21 mouse cellular contexts compared by ENCODE assay signal in genomic region chr12:85290633-85291032, GRCm38 (mm10). TPM values are rescaled to one million over a fixed set of nuclear protein-coding genes. Genes with fewer than 3 reads are reported as not detected.
DNase-seq lines count a peak whose midpoint lies in the region; ATAC-seq and TF ChIP-seq lines count a peak whose summit lies in the region.
"Had no signal": no experiment of that assay in that cellular context is flagged by ENCODE, and none has a peak within 500 bp of the region (broad histone marks: within the 10 kb centered on the region; RNA-seq: fewer than 3 reads in every experiment).

No protein-coding gene starts in this region.

- H3K9me3 ChIP-seq in neural tube, embryonic 15.5 days (replicated peaks), result no peaks in the 10 kb centered on the region; the same call in 1 of the 2 replicates
- H3K9me3 ChIP-seq in kidney, postnatal 0 days (replicated peaks; ENCODE audit: low read length), result peaks cover 7% of the 10 kb centered on the region; the same call in 1 of the 2 replicates
- H3K9me3 ChIP-seq in stomach, postnatal 0 days (ENCODE audit: control insufficient read depth, low read length), result no peaks in the 10 kb centered on the region

- TF ChIP-seq CTCF in kidney, postnatal 0 days (IDR thresholded peaks at IDR 0.05; ENCODE audit: low read depth), result no peak
- no peak for TF ChIP-seq CTCF in stomach, postnatal 0 days (IDR thresholded peaks at IDR 0.05; ENCODE audit: low read depth)

- no peak overlapping the region for H3K4me3 ChIP-seq in neural tube, embryonic 15.5 days (replicated peaks)
- H3K4me3 ChIP-seq in kidney, postnatal 0 days (replicated peaks; ENCODE audit: low read depth, low read length), result peak overlapping the region; percentile 13; the same call in 1 of the 2 replicates
- no peak overlapping the region for H3K4me3 ChIP-seq in stomach, postnatal 0 days (ENCODE audit: low read depth, low read length)
- H3K4me3 ChIP-seq: embryonic facial prominence, embryonic 12.5 days; heart, adult 2 months; layer of hippocampus, adult 2 months had no signal

- H3K9ac ChIP-seq in neural tube, embryonic 15.5 days (replicated peaks), result no peak overlapping the region
- H3K9ac ChIP-seq in kidney, postnatal 0 days (ENCODE audit: low read depth, low read length), result peak overlapping the region; percentile 37; the same call in 1 of the 2 replicates
- H3K9ac ChIP-seq in stomach, postnatal 0 days (ENCODE audit: low read length), result no peak overlapping the region
- H3K9ac ChIP-seq: embryonic facial prominence, embryonic 12.5 days; forebrain, postnatal 0 days; liver, embryonic 14.5 days had no signal

- 0 out of 2 replicates have a peak, but pooled peaks cover 4% of the 10 kb centered on the region for H3K27me3 ChIP-seq in neural tube, embryonic 15.5 days (replicated peaks)
- no peaks in the 10 kb centered on the region for H3K27me3 ChIP-seq in kidney, postnatal 0 days (ENCODE audit: insufficient read depth, low read length)
- H3K27me3 ChIP-seq in stomach, postnatal 0 days (ENCODE audit: control insufficient read depth, insufficient read depth, low read length), result no peaks in the 10 kb centered on the region

- H3K36me3 ChIP-seq in neural tube, embryonic 15.5 days, result no peaks in the 10 kb centered on the region
- H3K36me3 ChIP-seq in kidney, postnatal 0 days (ENCODE audit: insufficient read depth, low read length), result no peaks in the 10 kb centered on the region
- no peaks in the 10 kb centered on the region for H3K36me3 ChIP-seq in stomach, postnatal 0 days (ENCODE audit: control insufficient read depth, insufficient read depth, low read length)
- H3K36me3 ChIP-seq: embryonic facial prominence, embryonic 12.5 days had no signal

- no peak overlapping the region for H3K27ac ChIP-seq in neural tube, embryonic 15.5 days (replicated peaks)
- H3K27ac ChIP-seq in kidney, postnatal 0 days, result 0 out of 2 replicates have a peak overlapping the region, but pooled peaks have one; percentile 74
- no peak overlapping the region for H3K27ac ChIP-seq in stomach, postnatal 0 days (replicated peaks)
- H3K27ac ChIP-seq: embryonic facial prominence, embryonic 12.5 days; heart, adult 2 months; layer of hippocampus, adult 2 months; liver, embryonic 14.5 days had no signal

- DNase-seq in neural tube, embryonic 10.5 days (ENCODE audit: extremely low spot score, low spot score), result no peak
- peak; percentile 57 for DNase-seq in kidney, adult 18-20 months
- no peak for DNase-seq in kidney, postnatal 0 days (ENCODE audit: low spot score)
- no peak for DNase-seq in stomach, postnatal 0 days (ENCODE audit: low spot score)
- DNase-seq in adrenal gland, postnatal 36 days, result no peak
- no peak for DNase-seq in ovary, adult 18-20 months (ENCODE audit: low spot score)
- DNase-seq: adrenal gland, adult 8-10 months; cerebellum, adult 18-20 months; forebrain, postnatal 0 days; gastrocnemius, postnatal 10 days; heart, adult 2 months; left cerebral cortex, postnatal 4 days; spleen, adult 18-20 months; thymus, postnatal 14 days had no signal

- H3K4me2 ChIP-seq in neural tube, embryonic 15.5 days, result 0 out of 2 replicates have a peak overlapping the region, but pooled peaks have one; percentile 15
- H3K4me2 ChIP-seq in kidney, postnatal 0 days (ENCODE audit: low read length), result peak overlapping the region; percentile 86
- H3K4me2 ChIP-seq in stomach, postnatal 0 days (replicated peaks; ENCODE audit: low read depth), result 0 out of 2 replicates have a peak overlapping the region, but pooled peaks have one; percentile 26
- H3K4me2 ChIP-seq: embryonic facial prominence, embryonic 12.5 days had no signal

- ATAC-seq in neural tube, embryonic 15.5 days (ENCODE audit: low FRiP score), result no peak
- no peak for ATAC-seq in kidney, postnatal 0 days (replicated peaks; ENCODE audit: low FRiP score, low read depth)
- no peak for ATAC-seq in stomach, postnatal 0 days (ENCODE audit: low FRiP score, low TSS enrichment)
- ATAC-seq: forebrain, postnatal 0 days; hindbrain, embryonic 16.5 days; midbrain, embryonic 16.5 days had no signal

- TF ChIP-seq EP300 in stomach, postnatal 0 days (optimal IDR thresholded peaks at IDR 0.05), result no peak

- WGBS in neural tube, embryonic 15.5 days, result 83% methylated on average over 10 of the region's 10 CpGs
- 48% methylated on average over 10 of the region's 10 CpGs for WGBS in kidney, postnatal 0 days
- WGBS in stomach, postnatal 0 days, result 80% methylated on average over 10 of the region's 10 CpGs

- peaks cover 21% of the 10 kb centered on the region for H3K4me1 ChIP-seq in neural tube, embryonic 15.5 days
- peaks cover 15% of the 10 kb centered on the region; the same call in 1 of the 2 replicates for H3K4me1 ChIP-seq in kidney, postnatal 0 days (replicated peaks; ENCODE audit: insufficient read depth, low read length)
- no peaks in the 10 kb centered on the region for H3K4me1 ChIP-seq in stomach, postnatal 0 days (replicated peaks; ENCODE audit: control insufficient read depth, insufficient read depth)

RNA-seq across cellular contexts. Expression of gene Zc2hc1c, which starts 2.2 kb away (rescaled TPM):
- 1.4 TPM in 2 replicates for polyA plus RNA-seq in neural tube, embryonic 15.5 days (2015; fragmentation: Nextera tagmentation; extraction: Ambion mirVana)
- 3.5 TPM in 2 replicates for polyA plus RNA-seq in kidney, postnatal 0 days (2015; fragmentation: Nextera tagmentation; extraction: Ambion mirVana)
- 0.76 and 0.93 TPM in 2 replicates for polyA plus RNA-seq in stomach, postnatal 0 days (2015; fragmentation: Nextera tagmentation; extraction: Ambion mirVana)
- 1 to 10 TPM; 1.1 to 1.9 TPM for total RNA-seq in adrenal gland, postnatal 36 days (2021)
- total RNA-seq: megakaryocyte progenitor cell, adult 5-6 weeks had no signal

RNA-seq across cellular contexts. Expression of gene Acyp1, which starts 2.4 kb away (rescaled TPM):
- 53.3 and 53.5 TPM in 2 replicates for polyA plus RNA-seq in neural tube, embryonic 15.5 days (2015; fragmentation: Nextera tagmentation; extraction: Ambion mirVana)
- 79.6 and 87.7 TPM in 2 replicates for polyA plus RNA-seq in kidney, postnatal 0 days (2015; fragmentation: Nextera tagmentation; extraction: Ambion mirVana)
- 33.6 and 35.9 TPM in 2 replicates for polyA plus RNA-seq in stomach, postnatal 0 days (2015; fragmentation: Nextera tagmentation; extraction: Ambion mirVana)
- total RNA-seq in adrenal gland, postnatal 36 days (2021), result 10 to 100 TPM; 28.4 to 37.7 TPM

RNA-seq across cellular contexts. Expression of gene Mlh3, which starts 20.2 kb away (rescaled TPM):
- polyA plus RNA-seq in neural tube, embryonic 15.5 days (2015; fragmentation: Nextera tagmentation; extraction: Ambion mirVana), result 8.5 and 9.0 TPM in 2 replicates
- polyA plus RNA-seq in kidney, postnatal 0 days (2015; fragmentation: Nextera tagmentation; extraction: Ambion mirVana), result 7.1 and 7.3 TPM in 2 replicates
- polyA plus RNA-seq in stomach, postnatal 0 days (2015; fragmentation: Nextera tagmentation; extraction: Ambion mirVana), result 3.0 and 3.2 TPM in 2 replicates
- 10 to 100 TPM; 11.0 to 12.9 TPM for total RNA-seq in adrenal gland, postnatal 36 days (2021)

RNA-seq across cellular contexts. Expression of gene Nek9, which starts 48.5 kb away (rescaled TPM):
- 9.5 and 12.2 TPM in 2 replicates for polyA plus RNA-seq in neural tube, embryonic 15.5 days (2015; fragmentation: Nextera tagmentation; extraction: Ambion mirVana)
- polyA plus RNA-seq in kidney, postnatal 0 days (2015; fragmentation: Nextera tagmentation; extraction: Ambion mirVana), result 15.5 and 16.4 TPM in 2 replicates
- polyA plus RNA-seq in stomach, postnatal 0 days (2015; fragmentation: Nextera tagmentation; extraction: Ambion mirVana), result 7.2 and 8.1 TPM in 2 replicates
- total RNA-seq in adrenal gland, postnatal 36 days (2021), result 10 to 100 TPM; 91.1 to 94.2 TPM

Comparison
In these comparisons a context has a peak if more than half of its experiments do, and no peak if none do; other contexts are left out.
1. H3K4me2 ChIP-seq: peak in every context shown above with its lines; median percentile 86 in kidney, postnatal 0 days; 26 in stomach, postnatal 0 days; 15 in neural tube, embryonic 15.5 days.